Mouse (Mus musculus) pancreas, adult 10 weeks (tissue): ENCODE results near the gene Ift46. TPM values are rescaled to one million over a fixed set of nuclear protein-coding genes. Genes with fewer than 3 reads are reported as not detected.

Source experiments
- polyA plus RNA-seq: library from polyadenylated mRNA; stranded (reverse); fragments of 350-450 nt; fragmentation: Illumina TruSeq; extraction: RNeasy Lipid Tissue Mini Kit (QIAGEN cat#74804); gene quantifications from one replicate; pipeline ENCODE4 v1.2.3, GENCODE M21; 2015; ENCODE audit warnings: low read depth, low replicate concordance; ENCODE audit not compliant: insufficient read depth

Gene Ift46
- 20.0 TPM for polyA plus RNA-seq

GRCm38 (mm10) chr9:44767101-44768028 lies at the start of gene Ift46, which contains the start of gene Arcn1:
Gene Ift46 (plus strand): TSS chr9:44767908.
Gene Arcn1 (minus strand): TSS chr9:44767845.

GRCm38 (mm10) chr9:44734524-44735494 lies 32.9 kb upstream of the Ift46 start, which contains the start of gene Phldb1:
Gene Phldb1 (minus strand): TSS chr9:44735198.

GRCm38 (mm10) chr9:44799102-44799957 lies 31.6 kb downstream of the Ift46 start, which contains the start of gene Tmem25:
Gene Tmem25 (minus strand): TSS chr9:44799307.

GRCm38 (mm10) chr9:44802808-44803450 lies 35.2 kb downstream of the Ift46 start, which contains the start of gene Ttc36:
Gene Ttc36 (minus strand): TSS chr9:44803072.

Other genes starting within 250 kb of the Ift46 start
- not detected for gene Cxcr5, start 206.0 kb upstream of the Ift46 start, polyA plus RNA-seq
- 16.2 TPM for gene Ddx6, start 163.0 kb upstream of the Ift46 start, polyA plus RNA-seq
- gene Treh, start 94.7 kb upstream of the Ift46 start, polyA plus RNA-seq, result not detected
- 17.1 TPM for gene Phldb1, start 32.7 kb upstream of the Ift46 start, polyA plus RNA-seq
- gene Arcn1, start 63 bp upstream of the Ift46 start, polyA plus RNA-seq, result 28.1 TPM
- gene Tmem25, start 31.4 kb downstream of the Ift46 start, polyA plus RNA-seq, result 2.2 TPM
- not detected for gene Ttc36, start 35.2 kb downstream of the Ift46 start, polyA plus RNA-seq
- gene Kmt2a, start 113.4 kb downstream of the Ift46 start, polyA plus RNA-seq, result 9.5 TPM
- gene Atp5l, start 152.8 kb downstream of the Ift46 start, polyA plus RNA-seq, result 260 TPM
- 13.2 TPM for gene Ube4a, start 197.7 kb downstream of the Ift46 start, polyA plus RNA-seq
- gene Cd3g, start 212.5 kb downstream of the Ift46 start, polyA plus RNA-seq, result not detected
- gene Cd3d, start 213.9 kb downstream of the Ift46 start, polyA plus RNA-seq, result 0.52 TPM
- gene Cd3e, start 241.7 kb downstream of the Ift46 start, polyA plus RNA-seq, result not detected